Mouse (Mus musculus) forebrain, postnatal 0 days (tissue): ENCODE results near the gene Cyfip2. TPM values are rescaled to one million over a fixed set of nuclear protein-coding genes. Genes with fewer than 3 reads are reported as not detected.
A peak's percentile ranks its signal among the peaks of the same experiment; 100 is the strongest.

Source experiments
- ATAC-seq: fragments of 200-750 bp; cut with Nextera tagmentation; 2 replicates; pipeline ENCODE4 v1.8.0; 2017; ENCODE audit warnings: mild to moderate bottlenecking, moderate library complexity
- DNase-seq: peaks from one replicate; pipeline ENCODE4 v3.0.0-alpha.2; 2015
- H3K27ac ChIP-seq: fragments of 300-500 bp; sonication (generic); 2 replicates; pipeline ENCODE4 v1.5.1; 2014; ENCODE audit warnings: low read depth, mild to moderate bottlenecking, antibody characterized with exemption, low read length, moderate library complexity, mixed read lengths
- H3K27me3 ChIP-seq: fragments of 300-500 bp; sonication (generic); 2 replicates; pipeline ENCODE4 v1.6.1; 2014; ENCODE audit warnings: mild to moderate bottlenecking, low read length, mixed read lengths; ENCODE audit not compliant: insufficient read depth
- H3K36me3 ChIP-seq: fragments of 300-500 bp; sonication (generic); 2 replicates; pipeline ENCODE4 v1.6.1; 2014; ENCODE audit warnings: mild to moderate bottlenecking, moderate library complexity; ENCODE audit not compliant: insufficient read depth
- H3K4me1 ChIP-seq: fragments of 300-500 bp; sonication (generic); 2 replicates; pipeline ENCODE4 v1.6.1; 2014; ENCODE audit warnings: antibody characterized with exemption; ENCODE audit not compliant: insufficient read depth
- H3K4me2 ChIP-seq: fragments of 300-500 bp; sonication (generic); 2 replicates; pipeline ENCODE4 v1.6.1; 2014; ENCODE audit warnings: low read depth, mild to moderate bottlenecking, moderate library complexity
- H3K4me3 ChIP-seq: fragments of 300-500 bp; sonication (generic); 2 replicates; pipeline ENCODE4 v1.5.1; 2014; ENCODE audit warnings: low read depth, low read length, mixed read lengths
- H3K9ac ChIP-seq: fragments of 300-500 bp; sonication (generic); 2 replicates; pipeline ENCODE4 v1.6.1; 2014; ENCODE audit warnings: mild to moderate bottlenecking
- H3K9me3 ChIP-seq: fragments of 300-500 bp; sonication (generic); 2 replicates; pipeline ENCODE4 v1.6.1; 2016; ENCODE audit warnings: low read length
- CTCF ChIP-seq: sonication (generic); IDR thresholded peaks from 2 replicates; pipeline ENCODE4 v1.5.1; 2016; ENCODE audit warnings: antibody characterized with exemption, control low read depth, low read depth
- WGBS: fragments of 180-500 bp; shearing (Covaris S2); extraction: QIAGEN DNeasy Blood & Tissue Kit; methylation state at CpG from one replicate; pipeline ENCODE4 v1.1.7; 2014; 5-methylcytosine and 5-hydroxymethylcytosine counted together
- polyA plus RNA-seq: library from polyadenylated mRNA; unstranded; fragments of >200 nt; fragmentation: Nextera tagmentation; extraction: Ambion mirVana; gene quantifications from 2 replicates; pipeline ENCODE4 v1.2.1, GENCODE M21; 2015
- total RNA-seq: library from RNA; depleted of rRNA; stranded (reverse); fragments of >200 nt; gene quantifications from 2 replicates; pipeline ENCODE4 v1.2.3, GENCODE M21; 2014

Cyfip2 gene
- total and polyA plus RNA-seq, 2 experiments from 2014 or later = 75.8 to 114 TPM

- WGBS = 86% methylated on average over 2 of the region's 2 CpGs
- Histone ChIP-seq H3K27ac (no peak overlapping the region), H3K4me2 (no peak overlapping the region), H3K9me3 (no peaks in the 10 kb centered on the region), H3K4me3 (no peak overlapping the region), H3K9ac (no peak overlapping the region), H3K36me3 (peaks cover 78% of the 10 kb centered on the region), H3K27me3 (no peaks in the 10 kb centered on the region), H3K4me1 (no peaks in the 10 kb centered on the region)
- ATAC-seq (no peak), DNase-seq (no peak)
- no peak for TF ChIP-seq CTCF
Observed at GRCm38 (mm10) chr11:46255291-46255690, 57.4 kb downstream of the Cyfip2 start.

- Histone ChIP-seq H3K27me3 (no peaks in the 10 kb centered on the region), H3K36me3 (peaks cover 83% of the 10 kb centered on the region), H3K9ac (no peak overlapping the region), H3K4me1 (no peaks in the 10 kb centered on the region), H3K27ac (no peak overlapping the region), H3K4me3 (no peak overlapping the region), H3K4me2 (no peak overlapping the region), H3K9me3 (no peaks in the 10 kb centered on the region)
- ATAC-seq (peak; percentile 74), DNase-seq (peak; percentile 81)
- peak; percentile 93 for TF ChIP-seq CTCF
- 36% methylated on average over 7 of the region's 7 CpGs for WGBS
Observed at GRCm38 (mm10) chr11:46251994-46252393, 60.7 kb downstream of the Cyfip2 start.

- Histone ChIP-seq H3K4me3 (no peak overlapping the region), H3K27ac (no peak overlapping the region), H3K27me3 (no peaks in the 10 kb centered on the region), H3K4me2 (no peak overlapping the region), H3K9ac (no peak overlapping the region), H3K4me1 (no peaks in the 10 kb centered on the region), H3K36me3 (peaks cover 72% of the 10 kb centered on the region), H3K9me3 (no peaks in the 10 kb centered on the region)
- ATAC-seq (no peak), DNase-seq (no peak)
- no peak for TF ChIP-seq CTCF
- 91% methylated on average over 3 of the region's 3 CpGs for WGBS
Observed at GRCm38 (mm10) chr11:46248352-46248751, 64.3 kb downstream of the Cyfip2 start.

- DNase-seq (no peak), ATAC-seq (no peak)
- no peaks in the 10 kb centered on the region for H3K4me1 ChIP-seq
- no peak overlapping the region for H3K4me3 ChIP-seq
- H3K9ac ChIP-seq = no peak overlapping the region
- peaks cover 68% of the 10 kb centered on the region for H3K36me3 ChIP-seq
- TF ChIP-seq CTCF = no peak
- H3K27ac ChIP-seq = no peak overlapping the region
- no peak overlapping the region for H3K4me2 ChIP-seq
- no peaks in the 10 kb centered on the region for H3K9me3 ChIP-seq
- no peaks in the 10 kb centered on the region for H3K27me3 ChIP-seq
- 86% methylated on average over 7 of the region's 7 CpGs for WGBS
Observed at GRCm38 (mm10) chr11:46246393-46246792, 66.3 kb downstream of the Cyfip2 start.

- Histone ChIP-seq H3K4me2 (no peak overlapping the region), H3K4me3 (no peak overlapping the region), H3K9me3 (no peaks in the 10 kb centered on the region), H3K27ac (0 out of 2 replicates have a peak overlapping the region, but pooled peaks have one; percentile 3), H3K36me3 (peaks cover 73% of the 10 kb centered on the region), H3K27me3 (no peaks in the 10 kb centered on the region), H3K4me1 (no peaks in the 10 kb centered on the region), H3K9ac (no peak overlapping the region)
- TF ChIP-seq CTCF = no peak
- 83% methylated on average over 8 of the region's 8 CpGs for WGBS
- no peak for ATAC-seq
- DNase-seq = no peak
Observed at GRCm38 (mm10) chr11:46245926-46246325, 66.7 kb downstream of the Cyfip2 start.

- Histone ChIP-seq H3K9ac (no peak overlapping the region), H3K27me3 (no peaks in the 10 kb centered on the region), H3K27ac (peak overlapping the region; percentile 3; the same call in 1 of the 2 replicates), H3K4me2 (no peak overlapping the region), H3K4me3 (no peak overlapping the region), H3K36me3 (peaks cover 73% of the 10 kb centered on the region), H3K4me1 (no peaks in the 10 kb centered on the region), H3K9me3 (no peaks in the 10 kb centered on the region)
- no peak for TF ChIP-seq CTCF
- WGBS = 57% methylated on average over 23 of the region's 23 CpGs
- ATAC-seq (peak; percentile 69), DNase-seq (peak; percentile 57)
Observed at GRCm38 (mm10) chr11:46244731-46245604, 67.7 kb downstream of the Cyfip2 start.

GRCm38 (mm10) chr11:46241985-46242384, 70.7 kb downstream of the Cyfip2 start:
- no peak overlapping the region for H3K9ac ChIP-seq
- peaks cover 75% of the 10 kb centered on the region for H3K36me3 ChIP-seq
- H3K4me1 ChIP-seq = no peaks in the 10 kb centered on the region
- ATAC-seq (no peak), DNase-seq (no peak)
- H3K27me3 ChIP-seq = no peaks in the 10 kb centered on the region
- WGBS = 94% methylated on average over 8 of the region's 8 CpGs
- no peaks in the 10 kb centered on the region for H3K9me3 ChIP-seq
- no peak overlapping the region for H3K4me3 ChIP-seq
- no peak for TF ChIP-seq CTCF
- H3K27ac ChIP-seq = no peak overlapping the region
- no peak overlapping the region for H3K4me2 ChIP-seq
